Mouse (Mus musculus) intestine, embryonic 15.5 days (tissue): ENCODE measurements around the gene Irgc1. TPM values are rescaled to one million over a fixed set of nuclear protein-coding genes. Genes with fewer than 3 reads are reported as not detected.
A peak's percentile ranks its signal among the peaks of the same experiment; 100 is the strongest.

Source experiments
- ATAC-seq: fragments of 200-750 bp; cut with Nextera tagmentation; 2 replicates; pipeline ENCODE4 v1.8.0; 2017; ENCODE audit warnings: moderate TSS enrichment, moderate library complexity
- H3K27ac ChIP-seq: fragments of 300-500 bp; sonication (generic); 2 replicates; pipeline ENCODE4 v1.5.1; 2015; ENCODE audit warnings: mild to moderate bottlenecking, inconsistent platforms
- H3K27me3 ChIP-seq: fragments of 300-500 bp; sonication (generic); replicated peaks from 2 replicates; pipeline ENCODE4 v1.6.1; 2015; ENCODE audit warnings: inconsistent platforms
- H3K36me3 ChIP-seq: fragments of 300-500 bp; sonication (generic); 2 replicates; pipeline ENCODE4 v1.6.1; 2015; ENCODE audit warnings: inconsistent platforms
- H3K4me1 ChIP-seq: fragments of 300-500 bp; sonication (generic); replicated peaks from 2 replicates; pipeline ENCODE4 v1.6.1; 2015; ENCODE audit warnings: inconsistent platforms
- H3K4me2 ChIP-seq: fragments of 300-500 bp; sonication (generic); replicated peaks from 2 replicates; pipeline ENCODE4 v1.6.1; 2015; ENCODE audit warnings: mild to moderate bottlenecking, inconsistent platforms
- H3K4me3 ChIP-seq: fragments of 300-500 bp; sonication (generic); replicated peaks from 2 replicates; pipeline ENCODE4 v1.5.1; 2015; ENCODE audit warnings: inconsistent platforms
- H3K9ac ChIP-seq: fragments of 300-500 bp; sonication (generic); 2 replicates; pipeline ENCODE4 v1.6.1; 2015; ENCODE audit warnings: inconsistent platforms
- H3K9me3 ChIP-seq: fragments of 300-500 bp; sonication (generic); 2 replicates; pipeline ENCODE4 v1.6.1; 2016; ENCODE audit warnings: inconsistent platforms
- WGBS: fragments of 180-500 bp; shearing (Covaris S2); methylation state at CpG from one replicate; pipeline ENCODE4 v1.1.7; 2015; 5-methylcytosine and 5-hydroxymethylcytosine counted together
- polyA plus RNA-seq: library from polyadenylated mRNA; unstranded; fragments of >200 nt; fragmentation: Nextera tagmentation; extraction: Ambion mirVana; gene quantifications from 2 replicates; pipeline ENCODE4 v1.2.1, GENCODE M21; 2015

Irgc1 gene
- polyA plus RNA-seq, 1 experiment from 2014 or later: not detected

DNA sequence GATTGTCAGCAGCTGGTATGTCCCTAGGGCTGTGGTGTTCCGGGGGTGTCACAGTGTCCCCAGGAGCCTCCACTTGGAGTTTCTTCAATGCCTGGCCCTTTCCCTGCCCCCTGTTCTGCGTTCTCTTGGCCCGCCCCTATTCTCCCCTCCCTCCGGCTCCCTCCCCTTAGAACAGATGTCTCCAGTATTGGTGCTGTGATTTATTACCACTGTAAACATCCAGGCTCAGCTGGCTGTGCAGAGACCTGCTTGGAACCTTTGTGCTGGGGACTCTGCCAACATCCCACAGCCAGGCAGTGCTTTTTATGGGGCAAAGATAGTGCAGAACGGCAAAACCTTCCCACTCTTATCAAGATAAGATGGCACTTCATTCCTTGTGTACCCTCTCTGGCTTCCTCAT is 61.0 kb downstream of the Irgc1 start:
- peak; percentile 85 for ATAC-seq
- H3K27ac ChIP-seq: peak overlapping the region; percentile 32; the same call in 1 of the 2 replicates

DNA sequence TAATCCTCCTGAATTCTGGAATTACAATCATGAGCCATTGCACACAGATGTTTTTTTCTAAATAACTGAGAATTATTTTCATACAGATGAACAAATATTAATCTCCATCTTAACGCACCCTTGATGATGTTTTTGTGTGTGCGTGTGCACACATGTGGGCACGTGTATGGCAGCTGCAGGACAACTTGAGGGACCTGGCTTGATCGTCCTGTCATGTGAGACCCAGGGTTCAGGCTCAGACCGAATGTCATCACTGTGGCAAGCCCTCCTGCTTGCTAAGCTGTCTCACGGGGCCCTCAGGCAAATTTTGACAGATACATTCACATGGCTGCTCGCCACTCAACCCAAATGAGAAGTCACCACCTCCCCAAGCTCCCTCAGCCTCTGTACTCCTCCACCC is 61.6 kb downstream of the Irgc1 start:
- Histone ChIP-seq H3K27ac (no peak overlapping the region), H3K9ac (no peak overlapping the region), H3K36me3 (no peaks in the 10 kb centered on the region), H3K27me3 (no peaks in the 10 kb centered on the region), H3K4me1 (peaks cover 8% of the 10 kb centered on the region; the same call in 1 of the 2 replicates), H3K4me2 (no peak overlapping the region), H3K4me3 (no peak overlapping the region), H3K9me3 (no peaks in the 10 kb centered on the region)
- no peak for ATAC-seq
- 55% methylated on average over 7 of the region's 7 CpGs for WGBS

More for the DNA sequence above, 61.0 kb downstream of the Irgc1 start:
- Histone ChIP-seq H3K4me2 (peak overlapping the region; percentile 45), H3K27me3 (no peaks in the 10 kb centered on the region), H3K9ac (no peak overlapping the region), H3K4me1 (peaks cover 8% of the 10 kb centered on the region; the same call in 1 of the 2 replicates), H3K9me3 (no peaks in the 10 kb centered on the region), H3K36me3 (no peaks in the 10 kb centered on the region), H3K4me3 (no peak overlapping the region)
- 2% methylated on average over 5 of the region's 5 CpGs for WGBS

DNA sequence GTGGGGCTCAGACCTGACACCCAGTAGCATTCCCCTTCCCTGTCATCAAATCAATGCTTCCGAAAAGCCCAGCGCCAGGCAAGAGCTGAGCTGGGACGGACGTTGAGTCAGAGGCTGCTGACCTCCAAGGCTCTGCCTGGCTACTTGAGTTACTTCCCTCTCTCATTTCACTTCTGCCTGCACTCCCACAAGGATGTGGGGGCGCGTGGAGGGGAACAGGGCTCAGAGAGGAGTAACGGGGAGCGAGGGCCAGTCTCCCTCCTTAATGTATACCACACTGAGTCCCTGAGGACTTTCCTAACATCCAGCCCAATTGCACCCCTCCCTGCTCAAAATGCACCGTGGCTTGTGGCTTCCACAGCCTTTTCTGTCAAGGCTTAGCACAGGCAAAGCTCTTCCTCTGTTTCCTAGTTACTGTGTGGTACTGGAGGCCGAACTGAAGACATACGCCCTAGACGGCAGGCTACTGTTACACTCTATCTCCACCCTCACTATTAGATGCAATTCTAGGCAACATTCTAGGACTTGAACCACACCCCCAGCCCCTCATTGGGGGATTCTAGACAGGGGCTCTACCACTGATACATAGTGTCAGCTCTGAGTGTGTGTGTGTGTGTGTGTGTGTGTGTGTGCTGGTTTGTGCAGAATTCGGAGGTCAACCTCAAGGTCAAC is 62.4 kb downstream of the Irgc1 start:
- ATAC-seq: no peak
- Histone ChIP-seq H3K4me3 (no peak overlapping the region), H3K27me3 (no peaks in the 10 kb centered on the region), H3K36me3 (no peaks in the 10 kb centered on the region), H3K9me3 (no peaks in the 10 kb centered on the region), H3K4me1 (peaks cover 8% of the 10 kb centered on the region; the same call in 1 of the 2 replicates), H3K27ac (no peak overlapping the region), H3K9ac (no peak overlapping the region), H3K4me2 (no peak overlapping the region)
- WGBS: 60% methylated on average over 13 of the region's 13 CpGs

DNA sequence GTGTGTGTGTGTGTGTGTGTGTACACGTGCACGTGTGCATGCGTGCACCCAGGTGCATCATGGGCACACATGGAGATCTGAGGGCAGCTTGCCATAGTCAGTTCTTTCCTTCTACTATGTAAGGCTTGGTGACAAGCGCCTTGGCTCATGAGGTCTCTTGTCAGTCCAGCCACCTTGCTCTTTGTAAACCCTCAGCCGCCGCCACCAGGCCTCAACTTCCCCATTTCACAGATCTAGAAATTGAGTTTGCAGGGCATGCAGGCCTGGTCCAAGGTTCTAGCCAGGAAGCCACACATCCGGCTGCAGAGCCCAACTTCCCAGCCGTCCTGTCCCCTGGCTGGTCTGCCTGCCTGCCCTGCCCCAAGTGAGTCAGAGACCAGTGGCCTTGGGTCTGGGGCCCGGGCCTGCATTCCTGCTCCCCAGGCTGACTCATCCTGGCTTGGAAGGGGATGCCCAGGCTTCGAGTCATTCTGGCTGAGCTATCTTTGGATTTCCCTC is 65.0 kb downstream of the Irgc1 start:
- peaks cover 8% of the 10 kb centered on the region; the same call in 1 of the 2 replicates for H3K4me1 ChIP-seq
- no peak overlapping the region for H3K4me3 ChIP-seq
- 78% methylated on average over 10 of the region's 10 CpGs for WGBS
- H3K36me3 ChIP-seq: no peaks in the 10 kb centered on the region
- H3K27me3 ChIP-seq: no peaks in the 10 kb centered on the region; the same call in 1 of the 2 replicates
- H3K9ac ChIP-seq: no peak overlapping the region
- H3K9me3 ChIP-seq: no peaks in the 10 kb centered on the region
- no peak for ATAC-seq
- H3K4me2 ChIP-seq: no peak overlapping the region
- no peak overlapping the region for H3K27ac ChIP-seq

DNA sequence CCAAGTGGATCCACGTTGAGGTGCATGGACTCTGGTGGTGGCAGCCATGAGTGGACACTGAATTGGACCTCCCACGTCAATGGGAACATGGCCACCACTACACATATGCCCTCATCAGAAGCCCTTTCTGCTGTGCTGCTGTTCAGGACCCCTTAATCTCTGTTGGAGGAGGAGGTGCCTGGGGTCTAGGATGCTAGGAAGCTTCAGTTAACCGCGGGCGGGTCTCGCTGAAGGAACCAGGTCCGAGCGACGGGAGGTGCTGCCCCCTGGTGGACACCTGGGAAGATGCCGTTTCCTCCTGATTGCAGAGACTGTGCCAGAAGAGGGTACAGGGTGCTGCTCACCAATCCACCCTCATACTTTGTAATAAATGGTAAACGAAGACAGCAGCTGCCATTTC is 67.3 kb downstream of the Irgc1 start:
- Histone ChIP-seq H3K9me3 (no peaks in the 10 kb centered on the region), H3K4me2 (peak overlapping the region; percentile 33; the same call in 1 of the 2 replicates), H3K27me3 (no peaks in the 10 kb centered on the region; the same call in 1 of the 2 replicates), H3K36me3 (no peaks in the 10 kb centered on the region), H3K9ac (no peak overlapping the region), H3K27ac (no peak overlapping the region), H3K4me3 (no peak overlapping the region), H3K4me1 (peaks cover 6% of the 10 kb centered on the region)
- no peak; the same call in 1 of the 2 replicates for ATAC-seq
- WGBS: 6% methylated on average over 11 of the region's 11 CpGs

DNA sequence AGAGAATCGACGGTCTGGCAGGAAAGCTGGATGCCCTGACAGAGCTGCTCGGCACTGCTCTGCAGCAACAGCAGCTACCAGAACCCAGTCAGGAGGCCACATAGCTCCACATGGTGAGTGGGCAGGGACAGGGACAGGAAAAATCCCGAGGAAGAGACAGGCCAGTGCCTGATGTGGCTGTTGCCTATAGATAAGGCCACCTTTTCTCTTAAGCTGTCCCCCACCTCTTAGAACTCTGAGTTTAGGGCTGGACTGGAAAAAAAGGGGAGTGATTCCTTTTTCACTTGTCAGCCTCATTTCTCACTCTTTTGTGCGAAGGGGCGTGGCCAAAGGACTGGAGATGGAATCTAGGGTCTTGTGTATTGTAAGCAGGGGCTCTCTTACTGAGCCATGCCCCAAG is 68.0 kb downstream of the Irgc1 start:
- H3K4me2 ChIP-seq: no peak overlapping the region
- H3K9me3 ChIP-seq: no peaks in the 10 kb centered on the region
- H3K4me1 ChIP-seq: peaks cover 8% of the 10 kb centered on the region
- WGBS: 63% methylated on average over 6 of the region's 6 CpGs
- no peak overlapping the region for H3K4me3 ChIP-seq
- no peak for ATAC-seq
- no peak overlapping the region for H3K27ac ChIP-seq
- H3K27me3 ChIP-seq: no peaks in the 10 kb centered on the region; the same call in 1 of the 2 replicates
- H3K36me3 ChIP-seq: no peaks in the 10 kb centered on the region
- no peak overlapping the region for H3K9ac ChIP-seq

DNA sequence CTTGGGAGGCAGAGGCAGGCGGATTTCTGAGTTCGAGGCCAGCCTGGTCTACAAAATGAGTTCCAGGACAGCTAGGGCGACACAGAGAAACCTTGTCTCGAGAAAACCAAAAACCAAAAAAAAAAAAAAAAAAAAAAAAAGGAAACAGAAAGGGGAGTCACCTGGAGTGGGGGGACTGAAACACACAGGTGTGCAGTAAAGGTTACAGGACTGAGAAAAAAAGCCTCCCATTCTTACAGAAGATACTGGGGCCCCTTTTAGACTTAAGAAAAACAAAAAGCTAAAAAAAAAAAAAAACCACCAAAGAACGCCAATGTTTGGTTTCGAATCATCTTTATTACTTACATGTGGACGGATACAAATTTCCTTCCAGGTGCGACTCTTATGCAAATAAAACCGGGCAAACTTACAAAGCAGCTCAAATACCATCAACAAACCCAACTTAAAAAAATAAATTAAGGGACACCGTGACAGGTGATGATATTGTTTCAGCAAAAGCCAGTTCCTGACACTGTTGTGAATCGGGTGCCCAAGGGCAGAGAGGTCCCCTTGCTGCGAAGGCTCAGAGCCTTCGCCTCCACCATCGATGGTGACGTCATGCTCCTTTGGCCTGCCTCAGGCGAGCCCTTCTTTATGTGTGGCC is 69.2 kb downstream of the Irgc1 start:
- H3K36me3 ChIP-seq: no peaks in the 10 kb centered on the region
- H3K27me3 ChIP-seq: no peaks in the 10 kb centered on the region; the same call in 1 of the 2 replicates
- no peak for ATAC-seq
- WGBS: 67% methylated on average over 16 of the region's 16 CpGs
- H3K27ac ChIP-seq: no peak overlapping the region
- no peak overlapping the region for H3K9ac ChIP-seq
- no peak overlapping the region for H3K4me2 ChIP-seq
- H3K4me3 ChIP-seq: no peak overlapping the region
- peaks cover 8% of the 10 kb centered on the region for H3K4me1 ChIP-seq
- H3K9me3 ChIP-seq: no peaks in the 10 kb centered on the region

Other genes with a start within 250 kb of the Irgc1 start
- 7.4 and 7.9 TPM in 2 replicates for gene Zfp111, start 240.9 kb downstream of the Irgc1 start, polyA plus RNA-seq
- gene Zfp109, start 214.7 kb downstream of the Irgc1 start, polyA plus RNA-seq: 4.3 and 4.5 TPM in 2 replicates
- 2.8 and 3.1 TPM in 2 replicates for gene Zfp108, start 197.5 kb downstream of the Irgc1 start, polyA plus RNA-seq
- 5.4 and 6.1 TPM in 2 replicates for gene Zfp93, start 181.9 kb downstream of the Irgc1 start, polyA plus RNA-seq
- gene Zfp61, start 151.1 kb downstream of the Irgc1 start, polyA plus RNA-seq: 23.6 and 24.6 TPM in 2 replicates
- 6.0 and 7.5 TPM in 2 replicates for gene Zfp94, start 135.6 kb downstream of the Irgc1 start, polyA plus RNA-seq
- 0.18 and 0.27 TPM in 2 replicates for gene Tescl, start 118.4 kb downstream of the Irgc1 start, polyA plus RNA-seq
- gene Lypd5, start 103.1 kb downstream of the Irgc1 start, polyA plus RNA-seq: not detected in 2 replicates
- 2.7 and 3.4 TPM in 2 replicates for gene Kcnn4, start 82.0 kb downstream of the Irgc1 start, polyA plus RNA-seq
- 19.6 and 21.8 TPM in 2 replicates for gene Smg9, start 52.7 kb downstream of the Irgc1 start, polyA plus RNA-seq
- gene Plaur, start 10.2 kb upstream of the Irgc1 start, polyA plus RNA-seq: 8.7 and 10.5 TPM in 2 replicates
- 2.8 and 3.3 TPM in 2 replicates for gene Cadm4, start 29.7 kb upstream of the Irgc1 start, polyA plus RNA-seq
- 32.0 and 36.6 TPM in 2 replicates for gene Zfp428, start 54.7 kb upstream of the Irgc1 start, polyA plus RNA-seq
- 0.14 and 0.24 TPM in 2 replicates for gene AC161166.1, start 60.2 kb upstream of the Irgc1 start, polyA plus RNA-seq
- 5.3 and 5.7 TPM in 2 replicates for gene Irgq, start 78.4 kb upstream of the Irgc1 start, polyA plus RNA-seq
- not detected in 2 replicates for gene Pinlyp, start 93.8 kb upstream of the Irgc1 start, polyA plus RNA-seq
- gene Xrcc1, start 94.0 kb upstream of the Irgc1 start, polyA plus RNA-seq: 79.9 and 101 TPM in 2 replicates
- 35.7 and 36.7 TPM in 2 replicates for gene Ethe1, start 135.2 kb upstream of the Irgc1 start, polyA plus RNA-seq
- 3.2 and 3.6 TPM in 2 replicates for gene Zfp575, start 135.3 kb upstream of the Irgc1 start, polyA plus RNA-seq
- gene Phldb3, start 158.5 kb upstream of the Irgc1 start, polyA plus RNA-seq: 0.35 and 0.39 TPM in 2 replicates
- 0.44 and 0.64 TPM in 2 replicates for gene Lypd3, start 184.3 kb upstream of the Irgc1 start, polyA plus RNA-seq
- gene Tex101, start 224.4 kb upstream of the Irgc1 start, polyA plus RNA-seq: 0.14 and 0.15 TPM in 2 replicates